Mouse (Mus musculus): ENCODE data around the gene Tbc1d30. TPM values are rescaled to one million over a fixed set of nuclear protein-coding genes. Genes with fewer than 3 reads are reported as not detected.
"Not testable (repeated sequence)": the region's sequence is repeated elsewhere in the genome, so short reads cannot be mapped to it uniquely, and the experiment has no call there.

Tbc1d30 gene
- polyA plus RNA-seq, 1 experiment from 2014 or later = 0.63 TPM

GRCm38 (mm10) chr10:121336536-121336935 is 14.5 kb downstream of the Tbc1d30 start:
- WGBS = 52% methylated on average over 14 of the region's 14 CpGs
- H3K4me1 ChIP-seq (replicated peaks); H3K36me3 ChIP-seq; H3K4me3 ChIP-seq (replicated peaks); H3K27me3 ChIP-seq; H3K9me3 ChIP-seq; H3K27ac ChIP-seq; ATAC-seq (ENCODE audit: insufficient number of reproducible peaks, insufficient read depth, low FRiP score, low TSS enrichment, low read depth); H3K9ac ChIP-seq (replicated peaks); H3K4me2 ChIP-seq: not testable (repeated sequence)

- Histone ChIP-seq H3K9ac (replicated peaks) (no peak overlapping the region), H3K36me3 (no peaks in the 10 kb centered on the region), H3K27ac (no peak overlapping the region), H3K4me1 (replicated peaks) (no peaks in the 10 kb centered on the region), H3K4me3 (replicated peaks) (no peak overlapping the region), H3K9me3 (peaks cover 9% of the 10 kb centered on the region; the same call in 1 of the 2 replicates), H3K27me3 (no peaks in the 10 kb centered on the region), H3K4me2 (no peak overlapping the region)
- no peak for ATAC-seq (ENCODE audit: insufficient number of reproducible peaks, insufficient read depth, low FRiP score, low TSS enrichment, low read depth)
- WGBS = 86% methylated on average over 3 of the region's 3 CpGs
These were observed 16.5 kb downstream of the Tbc1d30 start for GRCm38 (mm10) chr10:121334576-121334975.

GRCm38 (mm10) chr10:121330940-121331339 is 20.1 kb downstream of the Tbc1d30 start:
- no peak overlapping the region for H3K27ac ChIP-seq
- H3K9ac ChIP-seq (replicated peaks) = no peak overlapping the region
- no peak overlapping the region for H3K4me2 ChIP-seq
- ATAC-seq (ENCODE audit: insufficient number of reproducible peaks, insufficient read depth, low FRiP score, low TSS enrichment, low read depth) = no peak
- no peaks in the 10 kb centered on the region for H3K9me3 ChIP-seq
- no peaks in the 10 kb centered on the region for H3K36me3 ChIP-seq
- no peaks in the 10 kb centered on the region for H3K4me1 ChIP-seq (replicated peaks)
- no peaks in the 10 kb centered on the region for H3K27me3 ChIP-seq
- 13% methylated on average over 7 of the region's 7 CpGs for WGBS
- H3K4me3 ChIP-seq (replicated peaks) = no peak overlapping the region

- no peak overlapping the region for H3K4me2 ChIP-seq
- ATAC-seq (ENCODE audit: insufficient number of reproducible peaks, insufficient read depth, low FRiP score, low TSS enrichment, low read depth) = no peak
- H3K9me3 ChIP-seq = no peaks in the 10 kb centered on the region
- 76% methylated on average over 4 of the region's 4 CpGs for WGBS
- H3K36me3 ChIP-seq = no peaks in the 10 kb centered on the region
- H3K27ac ChIP-seq = no peak overlapping the region
- H3K4me3 ChIP-seq (replicated peaks) = no peak overlapping the region
- no peaks in the 10 kb centered on the region for H3K27me3 ChIP-seq
- no peaks in the 10 kb centered on the region for H3K4me1 ChIP-seq (replicated peaks)
- H3K9ac ChIP-seq (replicated peaks) = no peak overlapping the region
These were observed 21.5 kb downstream of the Tbc1d30 start for GRCm38 (mm10) chr10:121329586-121329985.

- no peak for ATAC-seq (ENCODE audit: insufficient number of reproducible peaks, insufficient read depth, low FRiP score, low TSS enrichment, low read depth)
- no peak overlapping the region for H3K27ac ChIP-seq
- no peak overlapping the region for H3K9ac ChIP-seq (replicated peaks)
- no peaks in the 10 kb centered on the region for H3K27me3 ChIP-seq
- H3K4me3 ChIP-seq (replicated peaks) = no peak overlapping the region
- H3K4me1 ChIP-seq (replicated peaks) = no peaks in the 10 kb centered on the region
- no peaks in the 10 kb centered on the region for H3K9me3 ChIP-seq
- no peak overlapping the region for H3K4me2 ChIP-seq
- H3K36me3 ChIP-seq = no peaks in the 10 kb centered on the region
These were observed 24.9 kb downstream of the Tbc1d30 start for GRCm38 (mm10) chr10:121326167-121326566.

GRCm38 (mm10) chr10:121323493-121323892 is 27.6 kb downstream of the Tbc1d30 start:
- Histone ChIP-seq H3K36me3 (no peaks in the 10 kb centered on the region), H3K4me3 (replicated peaks) (no peak overlapping the region), H3K4me1 (replicated peaks) (no peaks in the 10 kb centered on the region), H3K9ac (replicated peaks) (no peak overlapping the region), H3K27ac (no peak overlapping the region), H3K27me3 (no peaks in the 10 kb centered on the region), H3K9me3 (no peaks in the 10 kb centered on the region), H3K4me2 (no peak overlapping the region)
- ATAC-seq (ENCODE audit: insufficient number of reproducible peaks, insufficient read depth, low FRiP score, low TSS enrichment, low read depth) = no peak
- 82% methylated on average over 7 of the region's 7 CpGs for WGBS

- no peak overlapping the region for H3K9ac ChIP-seq (replicated peaks)
- WGBS = 80% methylated on average over 7 of the region's 7 CpGs
These were observed 32.6 kb downstream of the Tbc1d30 start for GRCm38 (mm10) chr10:121318397-121318950.

GRCm38 (mm10) chr10:121316361-121316760 is 34.7 kb downstream of the Tbc1d30 start:
- Histone ChIP-seq H3K4me2 (no peak overlapping the region), H3K4me1 (replicated peaks) (peaks cover 6% of the 10 kb centered on the region), H3K9me3 (no peaks in the 10 kb centered on the region), H3K27me3 (peaks cover 44% of the 10 kb centered on the region), H3K27ac (no peak overlapping the region), H3K9ac (replicated peaks) (no peak overlapping the region), H3K36me3 (no peaks in the 10 kb centered on the region), H3K4me3 (replicated peaks) (no peak overlapping the region)
- 88% methylated on average over 10 of the region's 10 CpGs for WGBS
- no peak for ATAC-seq (ENCODE audit: insufficient number of reproducible peaks, insufficient read depth, low FRiP score, low TSS enrichment, low read depth)

More at GRCm38 (mm10) chr10:121318397-121318950, 32.6 kb downstream of the Tbc1d30 start:
- Histone ChIP-seq H3K27me3 (peaks cover 24% of the 10 kb centered on the region), H3K4me1 (replicated peaks) (peaks cover 6% of the 10 kb centered on the region), H3K4me3 (replicated peaks) (no peak overlapping the region), H3K36me3 (no peaks in the 10 kb centered on the region), H3K4me2 (no peak overlapping the region), H3K27ac (no peak overlapping the region), H3K9me3 (no peaks in the 10 kb centered on the region)
- ATAC-seq (ENCODE audit: insufficient number of reproducible peaks, insufficient read depth, low FRiP score, low TSS enrichment, low read depth) = no peak

- no peak overlapping the region for H3K27ac ChIP-seq
- H3K9ac ChIP-seq (replicated peaks) = no peak overlapping the region
- H3K4me1 ChIP-seq (replicated peaks) = peaks cover 11% of the 10 kb centered on the region
- H3K36me3 ChIP-seq = no peaks in the 10 kb centered on the region
- WGBS = 29% methylated on average over 27 of the region's 27 CpGs
- peak overlapping the region; percentile 39 for H3K4me2 ChIP-seq
- no peak for ATAC-seq (ENCODE audit: insufficient number of reproducible peaks, insufficient read depth, low FRiP score, low TSS enrichment, low read depth)
- peak overlapping the region; percentile 8; the same call in 1 of the 2 replicates for H3K4me3 ChIP-seq (replicated peaks)
- peaks cover 51% of the 10 kb centered on the region for H3K27me3 ChIP-seq
- H3K9me3 ChIP-seq = no peaks in the 10 kb centered on the region
These were observed 35.5 kb downstream of the Tbc1d30 start for GRCm38 (mm10) chr10:121315321-121316283.

- H3K9ac ChIP-seq (replicated peaks) = no peak overlapping the region
- peaks cover 65% of the 10 kb centered on the region for H3K27me3 ChIP-seq
- no peaks in the 10 kb centered on the region for H3K9me3 ChIP-seq
- H3K4me1 ChIP-seq (replicated peaks) = peaks cover 22% of the 10 kb centered on the region
- no peaks in the 10 kb centered on the region for H3K36me3 ChIP-seq
- H3K4me2 ChIP-seq = no peak overlapping the region
- no peak overlapping the region for H3K27ac ChIP-seq
- ATAC-seq (ENCODE audit: insufficient number of reproducible peaks, insufficient read depth, low FRiP score, low TSS enrichment, low read depth) = no peak
- H3K4me3 ChIP-seq (replicated peaks) = no peak overlapping the region
- 58% methylated on average over 4 of the region's 4 CpGs for WGBS
These were observed 36.9 kb downstream of the Tbc1d30 start for GRCm38 (mm10) chr10:121314186-121314585.

GRCm38 (mm10) chr10:121313049-121313448 is 38.0 kb downstream of the Tbc1d30 start:
- no peak overlapping the region for H3K4me3 ChIP-seq (replicated peaks)

More at GRCm38 (mm10) chr10:121313049-121313448, 38.0 kb downstream of the Tbc1d30 start:
- Histone ChIP-seq H3K9ac (replicated peaks) (no peak overlapping the region), H3K4me2 (no peak overlapping the region), H3K4me1 (replicated peaks) (peaks cover 22% of the 10 kb centered on the region), H3K27ac (no peak overlapping the region), H3K9me3 (no peaks in the 10 kb centered on the region), H3K36me3 (no peaks in the 10 kb centered on the region), H3K27me3 (peaks cover 76% of the 10 kb centered on the region)
- ATAC-seq (ENCODE audit: insufficient number of reproducible peaks, insufficient read depth, low FRiP score, low TSS enrichment, low read depth) = no peak
- 89% methylated on average over 3 of the region's 3 CpGs for WGBS

All from limb, embryonic 12.5 days (tissue).